Mouse (Mus musculus) embryonic fibroblast, embryonic 13.5 days (primary cell): ENCODE measurements around the gene Krt17. TPM values are rescaled to one million over a fixed set of nuclear protein-coding genes. Genes with fewer than 3 reads are reported as not detected.
"Not testable (repeated sequence)": the region's sequence is repeated elsewhere in the genome, so short reads cannot be mapped to it uniquely, and the experiment has no call there.

ENCODE experiments used
- H3K27ac ChIP-seq: 2 replicates; pipeline ENCODE4 v1.5.1; 2012; ENCODE audit warnings: low read length, control low read depth, inconsistent platforms; ENCODE audit not compliant: insufficient read depth
- H3K4me1 ChIP-seq: 2 replicates; pipeline ENCODE4 v1.6.1; 2011; ENCODE audit warnings: low read length; ENCODE audit not compliant: control insufficient read depth, insufficient read depth
- H3K4me3 ChIP-seq: 2 replicates; pipeline ENCODE4 v1.5.1; 2011; ENCODE audit warnings: mild to moderate bottlenecking, control low read depth, low read length; ENCODE audit not compliant: insufficient read depth
- CTCF ChIP-seq: IDR thresholded peaks from 2 replicates; pipeline ENCODE4 v1.5.1; 2011; ENCODE audit warnings: mild to moderate bottlenecking, control low read depth, low read length, moderate library complexity, borderline replicate concordance; ENCODE audit not compliant: insufficient read depth
- POLR2A ChIP-seq: IDR thresholded peaks from 2 replicates; pipeline ENCODE4 v1.6.1; 2011; ENCODE audit warnings: low read depth, mild to moderate bottlenecking, control low read depth, low read length, moderate library complexity
- polyA plus RNA-seq: library from polyadenylated mRNA; stranded (reverse); fragments of >200 nt; gene quantifications from 2 replicates; pipeline ENCODE4 v1.2.4, GENCODE M21; 2011; ENCODE audit warnings: low read depth; ENCODE audit not compliant: missing spikeins, insufficient read length

Krt17 gene
- polyA plus RNA-seq = not detected in 2 replicates

DNA sequence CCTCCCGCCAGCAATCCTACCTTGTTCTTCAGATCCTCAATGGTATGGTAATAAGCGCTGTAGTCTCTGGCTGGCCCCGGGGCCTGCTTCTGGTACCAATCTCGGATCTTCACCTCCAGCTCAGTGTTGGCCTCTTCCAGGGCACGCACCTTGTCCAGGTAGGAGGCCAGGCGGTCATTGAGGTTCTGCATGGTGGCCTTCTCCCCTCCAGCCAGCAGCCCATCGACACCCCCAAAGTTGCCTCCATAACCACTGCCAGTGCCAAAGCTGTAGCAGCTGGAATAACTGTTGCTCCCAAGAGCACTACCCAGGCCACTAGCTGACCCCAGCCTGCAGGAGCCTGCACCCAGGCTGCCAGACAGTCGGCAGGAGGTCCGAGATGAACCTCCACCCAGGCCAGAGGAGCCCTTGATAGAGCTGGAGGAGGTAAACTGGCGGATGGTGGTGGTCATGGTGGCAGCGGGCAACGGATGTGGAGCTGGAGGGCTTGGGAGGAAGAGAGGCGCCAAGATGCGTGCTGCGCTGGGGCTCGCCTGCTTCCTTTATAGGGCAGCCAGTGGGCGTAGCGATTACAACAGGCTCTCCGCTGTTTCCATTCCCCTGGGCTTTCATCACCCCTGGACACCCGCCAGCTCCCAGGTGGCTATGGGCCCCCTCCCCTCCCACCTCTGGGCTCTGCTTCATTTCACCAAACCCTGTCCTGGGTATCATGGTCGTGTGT is at the start of gene Krt17:
Gene Krt17 (minus strand): TSS at position 516 of the 721 bp plus-strand sequence.
- Histone ChIP-seq H3K4me3 (no peak within 1 kb of the TSS), H3K27ac (no peak within 1 kb of the TSS), H3K4me1 (no peaks in the 10 kb centered on the region)
- TF ChIP-seq CTCF (no peak), POLR2A (no peak)

- H3K4me1 ChIP-seq, H3K27ac ChIP-seq, H3K4me3 ChIP-seq: not testable (repeated sequence)
These were observed 47.8 kb upstream of the Krt17 start for GRCm38 (mm10) chr11:100308672-100309071.

GRCm38 (mm10) chr11:100307900-100308299 is 47.1 kb upstream of the Krt17 start:
- TF ChIP-seq POLR2A = no peak
- no peak for TF ChIP-seq CTCF
- Histone ChIP-seq H3K27ac (no peak overlapping the region), H3K4me1 (no peaks in the 10 kb centered on the region; the same call in 1 of the 2 replicates), H3K4me3 (no peak overlapping the region)

- no peak for TF ChIP-seq POLR2A
- peaks cover 3% of the 10 kb centered on the region for H3K4me1 ChIP-seq
- no peak overlapping the region for H3K4me3 ChIP-seq
- H3K27ac ChIP-seq = no peak overlapping the region
These were observed 40.5 kb upstream of the Krt17 start for GRCm38 (mm10) chr11:100301292-100301691.

DNA sequence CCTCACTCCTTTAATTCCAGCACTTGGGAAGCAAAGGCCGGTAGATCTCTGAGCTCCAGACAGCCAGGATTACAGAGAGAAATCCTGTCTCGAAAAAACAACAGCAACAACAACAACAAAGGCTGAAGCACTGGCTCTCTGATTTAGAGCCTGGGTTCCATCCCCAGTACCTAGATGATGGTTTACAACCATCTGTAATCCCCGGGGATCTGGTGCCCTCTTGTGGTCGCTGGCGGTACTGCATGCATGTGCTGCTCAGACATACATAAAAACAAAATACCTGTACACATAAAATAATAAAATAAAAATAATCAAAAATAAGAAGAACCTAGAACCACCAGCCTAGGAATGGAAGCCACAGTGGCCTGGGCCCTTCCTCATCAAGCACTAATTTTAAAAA is 39.5 kb upstream of the Krt17 start:
- TF ChIP-seq POLR2A (no peak), CTCF (peak; percentile 80)
- H3K4me1 ChIP-seq = peaks cover 3% of the 10 kb centered on the region
- H3K27ac ChIP-seq = no peak overlapping the region
- H3K4me3 ChIP-seq = no peak overlapping the region

GRCm38 (mm10) chr11:100298274-100299036 is 37.6 kb upstream of the Krt17 start:
- H3K4me3 ChIP-seq = no peak overlapping the region
- TF ChIP-seq POLR2A (no peak), CTCF (peak; percentile 81)

DNA sequence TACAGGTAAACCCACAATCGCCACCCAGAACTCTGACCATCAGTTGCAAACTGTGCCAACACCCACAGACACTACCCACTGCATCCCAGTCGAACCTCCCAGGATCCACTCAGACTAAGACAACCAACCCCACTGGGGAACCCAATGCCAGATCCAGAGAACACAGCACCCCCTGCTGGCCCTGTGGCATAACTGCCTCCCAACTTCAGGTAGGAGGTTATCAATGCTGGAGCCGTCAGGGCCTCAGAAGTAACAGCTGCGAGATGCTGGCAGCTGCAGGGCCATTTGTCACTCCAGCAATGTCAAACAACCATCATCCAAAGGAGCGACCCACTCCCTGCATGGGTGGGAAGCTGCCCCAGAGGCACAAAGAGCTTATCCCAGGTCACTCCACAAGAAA is 37.0 kb upstream of the Krt17 start:
- H3K4me3 ChIP-seq = no peak overlapping the region

More at GRCm38 (mm10) chr11:100298274-100299036, 37.6 kb upstream of the Krt17 start:
- no peak overlapping the region for H3K27ac ChIP-seq
- H3K4me1 ChIP-seq = peaks cover 3% of the 10 kb centered on the region

DNA sequence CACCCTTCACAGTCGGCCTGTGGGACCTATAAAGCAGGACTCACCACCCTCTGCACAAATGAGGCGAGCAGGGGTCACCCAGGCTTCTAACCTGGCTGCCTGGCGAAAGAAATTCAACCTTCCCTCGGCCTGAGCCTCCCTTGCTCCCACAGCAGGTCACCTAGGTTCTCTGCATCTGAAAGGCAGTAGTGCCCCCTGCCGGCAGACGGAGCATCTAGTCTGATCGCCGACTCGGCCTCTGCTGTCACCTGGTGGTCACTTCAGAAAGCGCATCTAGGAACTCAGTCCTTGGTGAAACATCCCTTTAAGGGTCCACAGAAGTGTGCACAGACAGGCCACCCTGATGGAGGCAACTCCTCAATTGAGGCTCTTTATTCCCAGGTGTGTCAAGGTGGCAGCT is 34.5 kb upstream of the Krt17 start:
- Histone ChIP-seq H3K4me3 (no peak overlapping the region), H3K27ac (no peak overlapping the region), H3K4me1 (peaks cover 3% of the 10 kb centered on the region)
- TF ChIP-seq CTCF (peak; percentile 100), POLR2A (no peak)

More for the DNA sequence above, 37.0 kb upstream of the Krt17 start:
- TF ChIP-seq POLR2A = no peak
- TF ChIP-seq CTCF = peak; percentile 29; the same call in 1 of the 2 replicates
- Histone ChIP-seq H3K4me1 (peaks cover 3% of the 10 kb centered on the region), H3K27ac (no peak overlapping the region)

GRCm38 (mm10) chr11:100292884-100293283 is 32.1 kb upstream of the Krt17 start:
- no peak overlapping the region for H3K27ac ChIP-seq
- TF ChIP-seq POLR2A (no peak), CTCF (no peak)

GRCm38 (mm10) chr11:100290235-100290634 is 29.4 kb upstream of the Krt17 start:
- no peak overlapping the region for H3K4me3 ChIP-seq
- H3K4me1 ChIP-seq = peaks cover 4% of the 10 kb centered on the region
- TF ChIP-seq CTCF = no peak
- TF ChIP-seq POLR2A = no peak
- peak overlapping the region; percentile 34 for H3K27ac ChIP-seq

More at GRCm38 (mm10) chr11:100292884-100293283, 32.1 kb upstream of the Krt17 start:
- H3K4me3 ChIP-seq = no peak overlapping the region
- no peaks in the 10 kb centered on the region; the same call in 1 of the 2 replicates for H3K4me1 ChIP-seq
